Mouse (Mus musculus) brain, embryonic 14.5 days (tissue): ENCODE measurements around the gene Poc1a. TPM values are rescaled to one million over a fixed set of nuclear protein-coding genes. Genes with fewer than 3 reads are reported as not detected.

ENCODE experiments used
- DNase-seq: peaks from one replicate; pipeline ENCODE4 v3.0.0-alpha.2; 2011; ENCODE audit warnings: low read depth
- CTCF ChIP-seq: fragments of 200-500 bp; IDR thresholded peaks from 2 replicates; pipeline ENCODE4 v1.5.1; 2012; ENCODE audit warnings: inconsistent platforms, mild to moderate bottlenecking, moderate library complexity, borderline replicate concordance; ENCODE audit not compliant: insufficient read depth, insufficient read length; ENCODE audit errors: extremely low read depth
- POLR2A ChIP-seq: fragments of 200-500 bp; IDR thresholded peaks from 2 replicates; pipeline ENCODE4 v1.6.1; 2012; ENCODE audit warnings: mild to moderate bottlenecking, inconsistent platforms, borderline replicate concordance; ENCODE audit not compliant: poor library complexity, insufficient read depth, insufficient read length, severe bottlenecking; ENCODE audit errors: extremely low read depth
- polyA plus RNA-seq: library from polyadenylated mRNA; depleted of rRNA; stranded (reverse); fragments of >200 nt; gene quantifications from 2 replicates; pipeline ENCODE4 v1.2.3, GENCODE M21; 2012

Gene Poc1a
- polyA plus RNA-seq, 1 experiment: 10.4 TPM

GRCm38 (mm10) chr9:106287165-106287564, 6.3 kb downstream of the Poc1a start:
- TF ChIP-seq CTCF (no peak), POLR2A (no peak)
- DNase-seq: no peak

- TF ChIP-seq POLR2A (no peak), CTCF (peak; percentile 85)
- peak; percentile 91 for DNase-seq
Measured at GRCm38 (mm10) chr9:106288864-106289263, 8.0 kb downstream of the Poc1a start.

GRCm38 (mm10) chr9:106289841-106290240, 9.0 kb downstream of the Poc1a start:
- DNase-seq: no peak
- TF ChIP-seq POLR2A (no peak), CTCF (no peak)

- DNase-seq: no peak
- TF ChIP-seq POLR2A: no peak
- no peak for TF ChIP-seq CTCF
Measured at GRCm38 (mm10) chr9:106290636-106291122, 9.8 kb downstream of the Poc1a start.

GRCm38 (mm10) chr9:106293569-106294156, 12.8 kb downstream of the Poc1a start:
- no peak for TF ChIP-seq CTCF
- no peak for TF ChIP-seq POLR2A
- no peak for DNase-seq

GRCm38 (mm10) chr9:106296637-106297174, 15.8 kb downstream of the Poc1a start:
- no peak for DNase-seq
- no peak for TF ChIP-seq CTCF
- no peak for TF ChIP-seq POLR2A

GRCm38 (mm10) chr9:106300176-106300803, 19.4 kb downstream of the Poc1a start:
- no peak for TF ChIP-seq POLR2A
- no peak for TF ChIP-seq CTCF
- no peak for DNase-seq

- no peak for DNase-seq
- no peak for TF ChIP-seq POLR2A
- TF ChIP-seq CTCF: no peak
Measured at GRCm38 (mm10) chr9:106300949-106301348, 20.1 kb downstream of the Poc1a start.

GRCm38 (mm10) chr9:106301446-106302080, 20.7 kb downstream of the Poc1a start:
- DNase-seq: no peak
- TF ChIP-seq POLR2A (no peak), CTCF (no peak)

- no peak for DNase-seq
- TF ChIP-seq POLR2A: no peak
- no peak for TF ChIP-seq CTCF
Measured at GRCm38 (mm10) chr9:106302446-106303150, 21.7 kb downstream of the Poc1a start.

GRCm38 (mm10) chr9:106303460-106303960, 22.6 kb downstream of the Poc1a start:
- no peak for DNase-seq
- TF ChIP-seq CTCF (no peak), POLR2A (no peak)
